Mouse (Mus musculus) hindbrain, postnatal 0 days (tissue): ENCODE measurements around the gene Ifna12. TPM values are rescaled to one million over a fixed set of nuclear protein-coding genes. Genes with fewer than 3 reads are reported as not detected.
A peak's percentile ranks its signal among the peaks of the same experiment; 100 is the strongest.

Experiments
- ATAC-seq: fragments of 200-750 bp; cut with Nextera tagmentation; 2 replicates; pipeline ENCODE4 v1.8.0; 2017; ENCODE audit warnings: mild to moderate bottlenecking, moderate TSS enrichment, moderate library complexity
- DNase-seq: peaks from one replicate; pipeline ENCODE4 v3.0.0-alpha.2; 2015; ENCODE audit warnings: low spot score
- H3K27ac ChIP-seq: fragments of 300-500 bp; sonication (generic); 2 replicates; pipeline ENCODE4 v1.5.1; 2014; ENCODE audit warnings: mild to moderate bottlenecking
- H3K27me3 ChIP-seq: fragments of 300-500 bp; sonication (generic); 2 replicates; pipeline ENCODE4 v1.6.1; 2014; ENCODE audit warnings: low read length, mixed read lengths; ENCODE audit not compliant: insufficient read depth
- H3K36me3 ChIP-seq: fragments of 300-500 bp; sonication (generic); 2 replicates; pipeline ENCODE4 v1.6.1; 2014; ENCODE audit warnings: low read length, mixed read lengths; ENCODE audit not compliant: insufficient read depth
- H3K4me1 ChIP-seq: fragments of 300-500 bp; sonication (generic); 2 replicates; pipeline ENCODE4 v1.6.1; 2014; ENCODE audit warnings: antibody characterized with exemption, low read length, mixed read lengths; ENCODE audit not compliant: insufficient read depth
- H3K4me2 ChIP-seq: fragments of 300-500 bp; sonication (generic); 2 replicates; pipeline ENCODE4 v1.6.1; 2014; ENCODE audit warnings: low read depth, mild to moderate bottlenecking, low read length, moderate library complexity, mixed read lengths
- H3K4me3 ChIP-seq: fragments of 300-500 bp; sonication (generic); 2 replicates; pipeline ENCODE4 v1.5.1; 2014; ENCODE audit warnings: low read length
- H3K9ac ChIP-seq: fragments of 300-500 bp; sonication (generic); replicated peaks from 2 replicates; pipeline ENCODE4 v1.6.1; 2014; ENCODE audit warnings: mild to moderate bottlenecking, low read length, moderate library complexity, mixed read lengths
- H3K9me3 ChIP-seq: fragments of 300-500 bp; sonication (generic); 2 replicates; pipeline ENCODE4 v1.6.1; 2016; ENCODE audit warnings: low read length, mixed read lengths
- CTCF ChIP-seq: IDR thresholded peaks from 2 replicates; pipeline ENCODE4 v1.5.1; 2016; ENCODE audit warnings: antibody characterized with exemption, control low read depth, low read depth
- WGBS: fragments of 180-500 bp; shearing (Covaris S2); extraction: QIAGEN DNeasy Blood & Tissue Kit; methylation state at CpG from one replicate; pipeline ENCODE4 v1.1.7; 2014; 5-methylcytosine and 5-hydroxymethylcytosine counted together
- polyA plus RNA-seq: library from polyadenylated mRNA; unstranded; fragments of >200 nt; fragmentation: Nextera tagmentation; extraction: Ambion mirVana; gene quantifications from 2 replicates; pipeline ENCODE4 v1.2.1, GENCODE M21; 2015
- total RNA-seq: library from RNA; depleted of rRNA; stranded (reverse); fragments of >200 nt; gene quantifications from 2 replicates; pipeline ENCODE4 v1.2.3, GENCODE M21; 2014; rRNA removed

Gene Ifna12
- not detected in 2 replicates for total RNA-seq
- polyA plus RNA-seq, result not detected in 2 replicates

DNA sequence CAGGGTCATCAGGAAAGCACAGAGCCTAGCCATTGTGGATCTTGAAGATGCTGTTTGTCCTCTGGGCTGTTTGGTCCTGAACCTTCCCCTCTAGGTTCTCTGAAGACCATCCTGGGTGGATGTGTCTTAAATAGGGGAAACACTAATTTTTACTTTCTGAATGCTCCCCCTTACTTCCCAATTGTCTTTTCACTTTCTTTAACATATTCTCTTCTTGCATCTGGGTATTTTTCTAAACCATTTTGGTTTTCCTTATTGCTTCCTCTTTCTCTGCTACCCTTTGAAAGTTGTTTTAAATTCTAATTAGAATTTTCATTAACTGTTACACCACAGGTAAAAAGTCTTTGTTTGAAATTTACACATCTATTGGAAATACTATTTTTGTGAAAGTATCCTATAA lies at the start of gene Ifna12:
Gene Ifna12 (minus strand): TSS at position 101 of the 400 bp plus-strand sequence.
- H3K9ac ChIP-seq, result no peak within 1 kb of the TSS
- DNase-seq (no peak), ATAC-seq (no peak)
- H3K36me3 ChIP-seq, result no peaks in the 10 kb centered on the region
- H3K4me2 ChIP-seq, result no peak within 1 kb of the TSS
- TF ChIP-seq CTCF, result no peak
- no peak within 1 kb of the TSS for H3K27ac ChIP-seq
- H3K4me1 ChIP-seq, result no peaks in the 10 kb centered on the region
- no peaks in the 10 kb centered on the region for H3K9me3 ChIP-seq
- H3K4me3 ChIP-seq, result no peak within 1 kb of the TSS
- no peaks in the 10 kb centered on the region for H3K27me3 ChIP-seq

GRCm38 (mm10) chr4:88644359-88644758 lies 41.2 kb upstream of the Ifna12 start, which contains the start of gene Ifna13:
Gene Ifna13, minus strand, starts transcription at chr4:88644459.
- Histone ChIP-seq H3K4me2 (no peak within 1 kb of the TSS), H3K4me1 (no peaks in the 10 kb centered on the region), H3K9me3 (no peaks in the 10 kb centered on the region), H3K36me3 (no peaks in the 10 kb centered on the region), H3K9ac (no peak within 1 kb of the TSS), H3K4me3 (no peak within 1 kb of the TSS), H3K27me3 (no peaks in the 10 kb centered on the region), H3K27ac (no peak within 1 kb of the TSS)
- TF ChIP-seq CTCF, result no peak
- no peak for DNase-seq
- no peak for ATAC-seq
- WGBS, result 58% methylated on average over 2 of the region's 2 CpGs

- 42% methylated on average over 2 of the region's 2 CpGs for WGBS
- Histone ChIP-seq H3K4me3 (no peak overlapping the region), H3K27me3 (no peaks in the 10 kb centered on the region), H3K9ac (no peak overlapping the region), H3K27ac (no peak overlapping the region), H3K9me3 (no peaks in the 10 kb centered on the region), H3K36me3 (no peaks in the 10 kb centered on the region), H3K4me2 (no peak overlapping the region), H3K4me1 (no peaks in the 10 kb centered on the region)
- DNase-seq (peak; percentile 7), ATAC-seq (no peak)
- no peak for TF ChIP-seq CTCF
These were observed 39.4 kb upstream of the Ifna12 start for GRCm38 (mm10) chr4:88642526-88642925.

- H3K9ac ChIP-seq, result no peak overlapping the region
- peak overlapping the region; percentile 33 for H3K4me3 ChIP-seq
- DNase-seq (peak; percentile 97), ATAC-seq (peak; percentile 98)
- no peak overlapping the region for H3K27ac ChIP-seq
- WGBS, result 18% methylated on average over 11 of the region's 11 CpGs
- TF ChIP-seq CTCF, result peak; percentile 90
- no peaks in the 10 kb centered on the region for H3K27me3 ChIP-seq
- H3K36me3 ChIP-seq, result no peaks in the 10 kb centered on the region
- peak overlapping the region; percentile 53 for H3K4me2 ChIP-seq
- no peaks in the 10 kb centered on the region for H3K4me1 ChIP-seq
- no peaks in the 10 kb centered on the region for H3K9me3 ChIP-seq
These were observed 38.1 kb upstream of the Ifna12 start for GRCm38 (mm10) chr4:88641077-88641831.

DNA sequence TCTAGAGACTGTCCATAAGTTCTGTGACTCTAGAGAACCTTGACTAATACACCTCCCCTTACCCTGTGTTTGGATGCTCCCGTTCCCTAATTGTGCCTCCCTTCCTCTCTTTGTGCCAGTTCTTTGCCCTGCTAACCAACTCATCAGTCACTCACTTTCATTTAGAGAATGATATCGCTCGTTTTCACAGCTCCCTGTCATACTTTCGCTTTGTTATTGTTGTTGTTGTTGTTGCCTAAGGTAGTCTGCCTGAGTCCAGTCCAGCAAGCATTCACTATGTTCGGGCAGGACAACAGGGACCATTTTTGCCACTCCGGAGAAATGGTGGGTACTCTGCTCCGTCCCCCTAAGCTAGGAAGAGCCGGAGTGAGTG lies 37.5 kb upstream of the Ifna12 start:
- ATAC-seq, result no peak
- Histone ChIP-seq H3K9me3 (no peaks in the 10 kb centered on the region), H3K4me2 (peak overlapping the region; percentile 53), H3K27me3 (no peaks in the 10 kb centered on the region), H3K4me1 (no peaks in the 10 kb centered on the region), H3K9ac (no peak overlapping the region), H3K36me3 (no peaks in the 10 kb centered on the region), H3K27ac (no peak overlapping the region), H3K4me3 (peak overlapping the region; percentile 33)
- DNase-seq, result no peak
- 49% methylated on average over 8 of the region's 8 CpGs for WGBS
- TF ChIP-seq CTCF, result no peak

GRCm38 (mm10) chr4:88634311-88634710 lies 31.1 kb upstream of the Ifna12 start, which contains the start of gene C87499:
Gene C87499, minus strand, starts transcription at chr4:88634411.
- no peak for ATAC-seq

GRCm38 (mm10) chr4:88592285-88592684 lies 10.9 kb downstream of the Ifna12 start, which contains the start of gene Ifna9:
Gene Ifna9, minus strand, starts transcription at chr4:88592385.
- ATAC-seq, result no peak
- H3K4me3 ChIP-seq, result no peak within 1 kb of the TSS
- no peaks in the 10 kb centered on the region for H3K27me3 ChIP-seq
- H3K9me3 ChIP-seq, result no peaks in the 10 kb centered on the region
- DNase-seq, result no peak
- H3K4me2 ChIP-seq, result no peak within 1 kb of the TSS
- no peak within 1 kb of the TSS for H3K27ac ChIP-seq
- no peaks in the 10 kb centered on the region for H3K4me1 ChIP-seq
- TF ChIP-seq CTCF, result no peak
- no peak within 1 kb of the TSS for H3K9ac ChIP-seq
- no peaks in the 10 kb centered on the region for H3K36me3 ChIP-seq
- WGBS, result 96% methylated on average over 1 of the region's 1 CpGs

More at GRCm38 (mm10) chr4:88634311-88634710, 31.1 kb upstream of the Ifna12 start, which contains the start of gene C87499:
- DNase-seq, result no peak
- Histone ChIP-seq H3K4me3 (no peak within 1 kb of the TSS), H3K27me3 (no peaks in the 10 kb centered on the region), H3K9ac (no peak within 1 kb of the TSS), H3K4me2 (no peak within 1 kb of the TSS), H3K4me1 (no peaks in the 10 kb centered on the region), H3K36me3 (no peaks in the 10 kb centered on the region), H3K27ac (no peak within 1 kb of the TSS), H3K9me3 (no peaks in the 10 kb centered on the region)
- WGBS, result 89% methylated on average over 4 of the region's 4 CpGs
- no peak for TF ChIP-seq CTCF
